In the genomic region with DNA sequence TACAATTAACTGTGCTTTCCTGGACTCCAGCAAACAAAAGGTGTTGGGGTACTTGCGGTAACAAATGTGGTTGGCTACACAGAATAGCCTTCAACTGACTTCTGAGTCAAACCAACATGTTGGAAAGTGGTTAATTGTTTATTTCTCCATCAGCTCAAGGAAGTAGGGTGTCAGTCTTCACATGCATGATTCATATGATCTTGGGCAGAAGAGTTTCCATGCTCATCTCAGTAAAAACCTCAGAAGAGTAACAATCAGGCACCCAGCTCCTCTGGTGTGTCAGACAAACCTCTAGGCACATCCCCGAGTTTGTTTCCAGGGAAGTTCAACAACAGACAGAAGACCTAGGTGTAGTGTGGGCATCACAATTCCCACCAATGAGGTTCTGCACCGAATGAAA, we compare ENCODE assay signal across 30 mouse cellular contexts. TPM values are rescaled to one million over a fixed set of nuclear protein-coding genes. Genes with fewer than 3 reads are reported as not detected.
A peak's percentile ranks its signal among the peaks of the same experiment; 100 is the strongest.
DNase-seq lines count a peak whose midpoint lies in the region; ATAC-seq lines count a peak whose summit lies in the region.
"Had no signal": no experiment of that assay in that cellular context is flagged by ENCODE, and none has a peak within 500 bp of the region (broad histone marks: within the 10 kb centered on the region; RNA-seq: fewer than 3 reads in every experiment).

No protein-coding gene starts in this region.

- H3K4me3 ChIP-seq in liver, embryonic 12.5 days: no peak overlapping the region

- H3K9ac ChIP-seq in liver, embryonic 12.5 days: no peak overlapping the region

- peak; percentile 27 for ATAC-seq in megakaryocyte, adult 5-6 weeks (ENCODE audit: poor library complexity, severe bottlenecking)
- ATAC-seq in monocyte, adult 5-6 weeks (replicated peaks; ENCODE audit: insufficient number of reproducible peaks, low FRiP score, low TSS enrichment, poor library complexity, severe bottlenecking): 0 out of 2 replicates have a peak, but pooled peaks have one; percentile 31
- no peak for ATAC-seq in megakaryocyte-erythroid progenitor cell, adult 5-6 weeks (replicated peaks; ENCODE audit: low FRiP score, low TSS enrichment, poor library complexity, severe bottlenecking)
- no peak for ATAC-seq in liver, embryonic 12.5 days
- ATAC-seq: activated CD4-positive, CD25-positive, alpha-beta regulatory T cell, adult 4 months; CD4-positive, CD25-positive, alpha-beta regulatory T cell, adult 4 months; Patski had no signal

- H3K36me3 ChIP-seq in liver, embryonic 12.5 days: no peaks in the 10 kb centered on the region
- H3K36me3 ChIP-seq: G1E had no signal

- no peak overlapping the region for H3K4me2 ChIP-seq in liver, embryonic 12.5 days

- no peaks in the 10 kb centered on the region for H3K4me1 ChIP-seq in liver, embryonic 12.5 days

- H3K27me3 ChIP-seq in liver, embryonic 12.5 days (replicated peaks): no peaks in the 10 kb centered on the region
- H3K27me3 ChIP-seq: CH12.LX, Patski had no signal

- WGBS in liver, embryonic 12.5 days (ENCODE audit: insufficient replicate concordance): 48% methylated on average over 3 of the region's 3 CpGs

- no peaks in the 10 kb centered on the region for H3K9me3 ChIP-seq in liver, embryonic 12.5 days (replicated peaks)

- DNase-seq in 416B (ENCODE audit: low read depth): peak; percentile 70
- DNase-seq in natural killer cell, adult 2 months (ENCODE audit: low spot score in 2 of 2): peak; percentile 21 to 57
- DNase-seq in adipocyte (ENCODE audit: low spot score): no peak
- no peak for DNase-seq in adrenal gland, postnatal 14 days
- DNase-seq: adrenal gland, adult 2 months; adrenal gland, adult 8-10 months; adrenal gland, postnatal 10 days; adrenal gland, postnatal 25 days; adrenal gland, postnatal 36 days; B cell, adult 2 months; cerebellum, adult 11 months; cerebellum, adult 11-12 months; cerebellum, adult 18-20 months; cerebellum, adult 2 months; cerebellum, adult 8-10 months had no signal

- H3K27ac ChIP-seq in liver, embryonic 12.5 days: no peak overlapping the region

RNA-seq across cellular contexts. Expression of a gene that starts 33.7 kb away (rescaled TPM):
- total RNA-seq in megakaryocyte, adult 5-6 weeks (2015): not detected in 2 replicates
- total RNA-seq in megakaryocyte, adult 5-6 weeks (2017): not detected in 2 replicates
- not detected in 3 replicates for total RNA-seq in monocyte, adult 5-6 weeks (2017)
- total RNA-seq in megakaryocyte-erythroid progenitor cell, adult 5-6 weeks (2014; fragmentation: Nextera tagmentation): not detected in 2 replicates
- not detected in 2 replicates for total RNA-seq in megakaryocyte-erythroid progenitor cell, adult 5-6 weeks (2017)
- polyA plus RNA-seq in liver, embryonic 12.5 days (2016; fragmentation: Nextera tagmentation; extraction: Ambion mirVana): not detected in 2 replicates
- total RNA-seq in adrenal gland, postnatal 14 days (2021): not detected in 2 replicates
- total RNA-seq: adrenal gland, adult 18-20 months; adrenal gland, adult 2 months; adrenal gland, adult 8-10 months; adrenal gland, postnatal 10 days; adrenal gland, postnatal 25 days; adrenal gland, postnatal 36 days; adrenal gland, postnatal 4 days; CH12.LX; ES-E14; G1E; MEL had no signal
- polyA plus RNA-seq: activated CD4-positive, CD25-positive, alpha-beta regulatory T cell, adult 4 months; adrenal gland, adult 2 months; brain, embryonic 14.5 days; C2C12; CD4-positive, CD25-positive, alpha-beta regulatory T cell, adult 4 months; cerebellum, adult 2 months; G1E; Patski had no signal

RNA-seq across cellular contexts. Expression of a gene that starts 44.7 kb away (rescaled TPM):
- total RNA-seq in megakaryocyte, adult 5-6 weeks (2015): not detected in 2 replicates
- not detected in 2 replicates for total RNA-seq in megakaryocyte, adult 5-6 weeks (2017)
- total RNA-seq in monocyte, adult 5-6 weeks (2017): not detected in 3 replicates
- total RNA-seq in megakaryocyte-erythroid progenitor cell, adult 5-6 weeks (2014; fragmentation: Nextera tagmentation): not detected in 2 replicates
- total RNA-seq in megakaryocyte-erythroid progenitor cell, adult 5-6 weeks (2017): not detected in 2 replicates
- polyA plus RNA-seq in liver, embryonic 12.5 days (2016; fragmentation: Nextera tagmentation; extraction: Ambion mirVana): not detected in 2 replicates
- not detected in 2 replicates for total RNA-seq in adrenal gland, postnatal 14 days (2021)
- total RNA-seq: adrenal gland, adult 18-20 months; adrenal gland, adult 2 months; adrenal gland, adult 8-10 months; adrenal gland, postnatal 10 days; adrenal gland, postnatal 25 days; adrenal gland, postnatal 36 days; adrenal gland, postnatal 4 days; CH12.LX; ES-E14; G1E; MEL had no signal
- polyA plus RNA-seq: activated CD4-positive, CD25-positive, alpha-beta regulatory T cell, adult 4 months; adrenal gland, adult 2 months; brain, embryonic 14.5 days; C2C12; CD4-positive, CD25-positive, alpha-beta regulatory T cell, adult 4 months; cerebellum, adult 2 months; G1E; Patski had no signal

RNA-seq across cellular contexts. Expression of a gene that starts 58.7 kb away (rescaled TPM):
- 9.8 and 11.6 TPM in 2 replicates for total RNA-seq in megakaryocyte, adult 5-6 weeks (2015)
- 4.2 and 6.1 TPM in 2 replicates for total RNA-seq in megakaryocyte, adult 5-6 weeks (2017)
- 1.0 to 2.1 TPM in 2 of 3 replicates, not detected in the other for total RNA-seq in monocyte, adult 5-6 weeks (2017)
- total RNA-seq in megakaryocyte-erythroid progenitor cell, adult 5-6 weeks (2014; fragmentation: Nextera tagmentation): not detected in 2 replicates
- total RNA-seq in megakaryocyte-erythroid progenitor cell, adult 5-6 weeks (2017): not detected in 2 replicates
- not detected in 2 replicates for polyA plus RNA-seq in liver, embryonic 12.5 days (2016; fragmentation: Nextera tagmentation; extraction: Ambion mirVana)
- not detected in 2 replicates for total RNA-seq in adrenal gland, postnatal 14 days (2021)
- total RNA-seq: adrenal gland, adult 18-20 months; adrenal gland, adult 2 months; adrenal gland, postnatal 10 days; adrenal gland, postnatal 25 days; adrenal gland, postnatal 36 days; CH12.LX; ES-E14; G1E; MEL had no signal
- polyA plus RNA-seq: activated CD4-positive, CD25-positive, alpha-beta regulatory T cell, adult 4 months; adrenal gland, adult 2 months; brain, embryonic 14.5 days; CD4-positive, CD25-positive, alpha-beta regulatory T cell, adult 4 months; cerebellum, adult 2 months; G1E; Patski had no signal

Comparison
In these comparisons a context has a peak if more than half of its experiments do, and no peak if none do; other contexts are left out.
1. DNase-seq: peak in 416B (single experiment) and natural killer cell, adult 2 months (2 of 2); none in adipocyte (single experiment) and adrenal gland, postnatal 14 days (single experiment).
2. ATAC-seq: peak in megakaryocyte, adult 5-6 weeks (single experiment) and monocyte, adult 5-6 weeks (single experiment); none in megakaryocyte-erythroid progenitor cell, adult 5-6 weeks (single experiment) and liver, embryonic 12.5 days (single experiment).